ENCODE assay signal across 21 mouse cellular contexts in genomic region chr6:20574734-20575133, GRCm38 (mm10).
"Had no signal": no experiment of that assay in that cellular context is flagged by ENCODE, and none has a peak within 500 bp of the region (broad histone marks: within the 10 kb centered on the region; RNA-seq: fewer than 3 reads in every experiment).

No protein-coding gene starts in this region.

- H3K36me3 ChIP-seq: limb, embryonic 10.5 days; limb, embryonic 13.5 days; liver, embryonic 12.5 days; liver, embryonic 15.5 days; midbrain, embryonic 12.5 days; midbrain, embryonic 15.5 days; neural tube, embryonic 12.5 days; neural tube, embryonic 15.5 days had no signal

- H3K9ac ChIP-seq: limb, embryonic 13.5 days; liver, embryonic 12.5 days; liver, embryonic 15.5 days; midbrain, embryonic 12.5 days; midbrain, embryonic 15.5 days; neural tube, embryonic 12.5 days; neural tube, embryonic 15.5 days had no signal

- H3K4me3 ChIP-seq: layer of hippocampus, adult 2 months; limb, embryonic 10.5 days; limb, embryonic 13.5 days; liver, embryonic 12.5 days; liver, embryonic 15.5 days; midbrain, embryonic 12.5 days; midbrain, embryonic 15.5 days; neural tube, embryonic 12.5 days; neural tube, embryonic 15.5 days had no signal

- ATAC-seq: liver, embryonic 12.5 days; midbrain, embryonic 15.5 days had no signal

- H3K27me3 ChIP-seq: limb, embryonic 13.5 days; liver, embryonic 12.5 days; liver, embryonic 15.5 days; midbrain, embryonic 12.5 days; midbrain, embryonic 15.5 days; neural tube, embryonic 12.5 days; neural tube, embryonic 15.5 days had no signal

- H3K9me3 ChIP-seq: limb, embryonic 10.5 days; limb, embryonic 13.5 days; liver, embryonic 12.5 days; liver, embryonic 15.5 days; midbrain, embryonic 12.5 days; midbrain, embryonic 15.5 days; neural tube, embryonic 12.5 days; neural tube, embryonic 15.5 days had no signal

- H3K4me1 ChIP-seq: limb, embryonic 10.5 days; limb, embryonic 13.5 days; liver, embryonic 12.5 days; liver, embryonic 15.5 days; midbrain, embryonic 12.5 days; midbrain, embryonic 15.5 days; neural tube, embryonic 12.5 days; neural tube, embryonic 15.5 days had no signal

- H3K4me2 ChIP-seq: limb, embryonic 13.5 days; liver, embryonic 12.5 days; liver, embryonic 15.5 days; midbrain, embryonic 12.5 days; midbrain, embryonic 15.5 days; neural tube, embryonic 12.5 days; neural tube, embryonic 15.5 days had no signal

- DNase-seq: kidney, postnatal 25 days; layer of hippocampus, adult 9-11 months; liver; lung, adult 18-20 months; lung, postnatal 14 days; right cerebral cortex, adult 18-20 months; right cerebral cortex, postnatal 14 days; right cerebral cortex, postnatal 4 days; thymus, postnatal 25 days had no signal

- H3K27ac ChIP-seq: kidney, postnatal 0 days; layer of hippocampus, adult 2 months; limb, embryonic 10.5 days; limb, embryonic 13.5 days; liver, embryonic 12.5 days; liver, embryonic 15.5 days; macrophage; midbrain, embryonic 12.5 days; midbrain, embryonic 15.5 days; neural tube, embryonic 12.5 days; neural tube, embryonic 15.5 days; stomach, postnatal 0 days had no signal
